Mouse (Mus musculus) lung, postnatal 36 days (tissue): ENCODE results near the gene Smg1.

ENCODE experiments used
- DNase-seq: peaks from one replicate; pipeline ENCODE4 v3.0.0; 2022; ENCODE audit warnings: mixed read lengths

The Smg1 gene

DNA sequence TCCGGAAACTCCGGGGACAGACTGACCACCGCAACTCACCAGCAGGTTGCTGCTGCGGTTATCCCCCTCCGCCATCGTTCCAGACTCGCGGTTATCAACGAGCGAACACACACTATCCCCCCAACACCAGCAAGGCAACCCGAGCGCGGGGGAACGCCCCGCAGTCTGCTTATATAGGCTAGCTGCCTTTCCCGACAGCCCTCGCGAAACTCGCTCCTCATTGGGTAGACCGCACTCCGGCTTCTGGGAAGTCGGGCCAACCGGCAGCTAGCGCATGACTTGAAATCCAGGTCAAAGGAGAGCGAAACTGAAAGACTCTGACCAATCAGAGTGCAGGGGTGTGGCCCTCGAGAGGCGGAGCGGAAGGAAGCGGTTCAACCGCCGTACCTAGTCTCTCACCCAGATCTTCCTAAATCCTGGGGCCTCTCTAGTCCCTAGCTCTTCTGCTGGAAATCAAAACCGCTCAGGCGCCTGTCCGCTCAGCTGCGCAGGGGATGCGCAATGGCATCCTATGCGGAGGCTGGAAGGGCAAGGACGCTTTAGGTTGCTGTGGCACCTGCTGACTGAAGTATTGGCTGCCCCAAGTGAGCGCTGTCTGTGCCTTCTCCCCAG is 113.9 kb downstream of the Smg1 start, which contains the start of gene Arl6ip1:
Arl6ip1 (minus strand) TSS at position 233 of the 612 bp plus-strand sequence.
- DNase-seq, result peak; percentile 98

DNA sequence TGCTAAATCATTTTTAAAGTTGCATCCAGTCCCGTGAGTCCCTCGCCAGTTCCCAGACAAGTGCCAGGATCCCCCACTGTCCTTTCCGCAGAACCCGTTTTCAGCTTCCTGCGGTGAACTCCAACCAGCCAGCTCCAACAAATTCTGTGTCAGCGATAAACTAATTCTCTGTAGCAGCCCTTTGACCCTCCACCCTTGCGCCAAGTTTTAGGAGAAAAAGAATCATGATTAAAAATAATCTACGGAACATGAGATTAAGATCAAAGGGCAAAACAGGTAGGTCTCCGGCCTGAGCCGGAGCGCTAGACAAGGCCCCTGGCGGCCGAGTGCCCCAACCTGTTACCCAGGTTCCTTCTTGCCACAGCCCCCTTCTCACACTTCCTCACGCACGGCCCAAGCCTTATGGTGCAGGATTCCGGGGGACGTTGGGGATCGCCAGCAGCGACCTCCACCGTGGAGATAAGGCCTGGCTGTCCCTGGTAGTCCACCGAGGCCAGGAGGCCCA is 114.5 kb downstream of the Smg1 start:
- no peak for DNase-seq

DNA sequence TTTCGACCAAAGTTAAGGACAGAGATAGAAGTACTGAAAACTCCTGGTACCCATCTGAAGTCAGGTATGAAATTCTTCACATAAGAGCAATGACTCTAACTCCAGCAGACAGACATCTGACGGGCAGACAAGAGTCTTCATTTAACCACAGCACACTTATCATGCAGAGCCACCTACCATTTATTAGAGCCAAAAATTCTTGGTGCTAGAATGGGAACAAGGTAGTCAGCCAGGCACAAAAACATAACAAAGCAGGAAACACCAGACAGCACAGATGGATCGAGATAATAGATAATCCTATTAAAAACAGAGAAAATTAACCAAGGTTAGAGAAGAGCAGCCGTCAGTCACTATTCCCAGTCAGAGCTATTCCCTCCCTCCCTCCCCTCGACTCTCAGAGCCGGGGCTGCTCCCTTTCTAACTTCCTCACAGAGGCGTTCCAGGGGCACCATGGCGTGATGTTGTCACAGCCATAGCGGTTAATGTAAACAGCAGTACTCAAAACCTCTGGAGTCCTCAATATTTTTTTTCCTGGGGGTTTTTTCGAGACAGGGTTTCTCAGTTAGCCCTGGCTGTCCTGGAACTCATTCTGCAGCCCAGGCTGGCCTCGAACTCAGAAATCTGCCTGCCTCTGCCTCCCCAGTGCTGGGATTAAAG is 117.1 kb downstream of the Smg1 start:
- DNase-seq, result no peak

DNA sequence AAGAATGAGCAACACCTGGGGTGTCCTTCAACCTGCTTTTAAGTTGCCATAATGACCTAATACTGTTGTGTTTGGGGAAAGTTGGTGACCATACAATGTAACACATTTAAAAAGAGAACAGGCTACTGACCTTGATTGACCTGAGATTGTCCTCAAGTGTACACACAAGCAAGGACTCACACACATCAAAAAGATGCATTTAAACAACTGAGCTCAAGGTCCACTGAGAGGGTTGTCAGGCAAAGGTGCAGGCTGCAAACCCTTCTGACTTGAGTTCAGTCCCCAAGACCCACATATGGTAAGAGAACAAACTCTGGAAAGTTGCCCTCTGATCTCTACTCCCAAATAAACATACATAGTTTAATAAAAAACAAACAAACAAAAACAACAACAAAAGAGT is 117.7 kb downstream of the Smg1 start:
- no peak for DNase-seq

DNA sequence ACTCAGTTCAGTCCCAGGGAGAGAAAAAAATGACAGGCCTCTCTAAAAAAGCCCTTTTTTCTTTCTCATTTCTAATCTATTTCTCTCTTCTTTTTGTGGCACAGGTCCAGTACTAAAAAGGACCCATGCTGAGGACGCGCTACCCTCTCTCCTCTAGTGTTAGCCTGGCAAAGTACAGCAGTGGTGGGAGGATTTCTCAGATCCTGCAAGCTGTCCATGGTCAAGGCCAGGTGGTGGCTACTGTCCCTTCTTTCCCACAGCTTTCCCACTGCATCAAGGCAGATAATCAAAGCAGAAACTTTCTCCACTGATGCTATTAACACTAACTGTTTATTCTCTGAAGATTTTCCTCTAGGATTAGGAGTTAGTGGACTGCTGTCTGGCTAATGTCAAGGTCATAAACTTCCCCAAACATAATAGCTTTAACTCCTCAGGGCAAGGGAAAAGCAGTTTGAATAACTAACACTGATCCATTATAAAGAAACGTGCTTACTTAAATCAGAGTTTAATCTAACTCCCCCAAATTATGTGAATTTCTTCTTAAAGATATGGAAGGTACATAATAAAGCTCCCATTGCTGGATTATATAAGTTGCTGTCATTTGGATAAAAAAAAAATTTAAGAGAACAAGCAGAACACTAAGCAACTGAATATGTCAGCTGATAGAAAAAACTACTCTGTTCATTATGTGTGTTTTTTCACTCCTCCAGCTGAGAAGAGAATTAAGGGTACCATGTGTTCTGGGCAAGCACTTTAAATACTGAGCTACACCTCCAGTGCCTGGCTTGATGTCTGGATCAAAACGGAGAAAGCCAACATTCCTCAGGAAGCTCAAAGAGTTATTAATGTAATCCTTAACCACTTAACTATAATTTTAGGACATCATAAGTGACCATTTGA is 119.7 kb downstream of the Smg1 start:
- DNase-seq, result no peak

DNA sequence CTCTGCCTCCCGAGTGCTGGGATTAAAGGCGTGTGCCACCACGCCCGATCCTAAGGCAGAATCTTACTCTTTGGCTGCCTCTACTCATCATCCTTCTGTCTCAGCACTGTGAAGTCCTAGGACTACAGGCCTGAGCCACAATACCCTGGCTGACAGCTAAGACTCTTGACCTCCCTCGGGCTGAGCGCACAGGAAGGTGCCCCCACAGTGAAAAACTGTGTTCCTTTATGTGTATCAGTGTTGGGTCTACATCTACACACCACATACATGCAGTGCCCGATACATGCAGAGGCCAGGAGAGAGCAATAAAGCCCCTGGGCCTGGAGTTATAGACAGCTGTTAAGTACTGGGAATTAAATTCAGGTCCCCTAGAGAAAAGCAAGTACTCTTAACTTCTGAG is 121.2 kb downstream of the Smg1 start:
- DNase-seq, result no peak

DNA sequence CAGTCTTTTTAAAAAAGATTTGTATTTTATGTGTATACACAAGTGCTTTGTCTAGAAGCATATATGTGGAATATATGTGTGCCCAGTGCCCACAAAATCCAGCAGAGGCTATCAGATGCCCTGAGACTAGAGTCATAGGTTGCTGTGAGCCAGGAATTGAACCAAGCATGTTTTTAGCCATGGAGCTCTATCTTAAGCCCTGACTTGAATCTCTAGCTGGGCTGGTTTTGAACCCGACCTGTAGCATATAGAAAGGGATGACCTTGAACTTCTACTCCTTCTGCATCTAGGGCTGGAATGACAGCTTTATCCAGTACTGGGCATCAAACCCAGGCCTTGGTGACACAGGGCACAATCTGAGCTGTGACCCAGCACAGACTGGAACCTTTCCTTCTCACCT is 122.8 kb downstream of the Smg1 start:
- no peak for DNase-seq

DNA sequence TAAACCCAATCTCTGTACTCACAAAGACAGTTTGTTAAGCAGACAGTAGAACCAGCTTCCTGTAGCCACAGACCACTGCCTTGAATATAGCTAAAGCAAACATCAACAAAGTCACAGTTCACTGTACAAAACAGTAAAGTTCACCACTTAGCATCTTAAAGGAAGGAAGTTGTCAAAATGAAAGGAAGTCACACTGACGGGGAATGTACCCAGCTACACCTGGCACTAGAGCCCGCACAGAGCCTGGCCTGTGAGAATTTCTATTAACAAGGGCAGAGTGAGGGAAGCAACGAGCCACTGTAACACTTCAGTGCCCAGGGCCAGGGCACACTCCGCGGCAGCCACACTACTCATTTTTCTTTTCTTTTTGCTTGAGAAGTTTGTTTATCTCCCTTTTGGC is 123.5 kb downstream of the Smg1 start:
- DNase-seq, result peak; percentile 43

DNA sequence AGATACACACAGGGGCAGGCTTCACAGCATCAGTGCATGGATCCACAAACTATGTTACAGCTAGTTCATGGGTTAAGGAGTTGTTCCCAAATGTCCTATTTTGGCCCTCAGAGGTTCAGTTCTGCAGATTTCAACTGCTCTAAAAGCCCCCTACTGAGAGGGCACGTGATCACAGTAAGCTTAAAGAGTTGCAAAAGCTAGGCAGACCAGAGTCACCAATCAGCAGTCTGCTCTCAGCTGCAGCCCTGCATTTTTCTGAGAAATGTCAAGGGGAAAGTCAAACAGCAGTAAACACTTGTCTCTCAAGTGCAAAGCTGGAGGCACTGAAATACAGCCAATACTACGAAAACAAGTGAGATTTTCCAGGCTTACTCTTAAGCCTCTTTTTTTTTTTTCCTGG is 124.3 kb downstream of the Smg1 start:
- peak; percentile 80 for DNase-seq

DNA sequence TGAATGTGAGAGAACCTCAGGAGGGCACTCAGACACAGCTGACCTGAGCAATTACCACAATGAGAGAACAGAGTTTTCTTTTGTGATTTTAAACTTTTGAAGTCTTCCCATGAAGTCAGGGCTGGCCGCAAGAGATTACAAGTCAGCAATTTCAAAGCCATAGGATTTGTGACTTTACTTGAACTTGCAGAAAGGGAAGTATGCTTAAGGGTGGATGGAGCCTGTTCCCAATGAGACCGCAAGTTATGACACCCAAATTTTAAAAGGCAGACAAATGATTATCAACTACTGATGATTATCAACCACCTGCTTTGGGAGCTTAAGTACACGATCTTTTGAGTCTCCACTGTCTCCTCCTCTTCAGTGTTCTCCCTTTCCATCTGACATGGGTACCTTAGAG is 125.0 kb downstream of the Smg1 start:
- no peak for DNase-seq

DNA sequence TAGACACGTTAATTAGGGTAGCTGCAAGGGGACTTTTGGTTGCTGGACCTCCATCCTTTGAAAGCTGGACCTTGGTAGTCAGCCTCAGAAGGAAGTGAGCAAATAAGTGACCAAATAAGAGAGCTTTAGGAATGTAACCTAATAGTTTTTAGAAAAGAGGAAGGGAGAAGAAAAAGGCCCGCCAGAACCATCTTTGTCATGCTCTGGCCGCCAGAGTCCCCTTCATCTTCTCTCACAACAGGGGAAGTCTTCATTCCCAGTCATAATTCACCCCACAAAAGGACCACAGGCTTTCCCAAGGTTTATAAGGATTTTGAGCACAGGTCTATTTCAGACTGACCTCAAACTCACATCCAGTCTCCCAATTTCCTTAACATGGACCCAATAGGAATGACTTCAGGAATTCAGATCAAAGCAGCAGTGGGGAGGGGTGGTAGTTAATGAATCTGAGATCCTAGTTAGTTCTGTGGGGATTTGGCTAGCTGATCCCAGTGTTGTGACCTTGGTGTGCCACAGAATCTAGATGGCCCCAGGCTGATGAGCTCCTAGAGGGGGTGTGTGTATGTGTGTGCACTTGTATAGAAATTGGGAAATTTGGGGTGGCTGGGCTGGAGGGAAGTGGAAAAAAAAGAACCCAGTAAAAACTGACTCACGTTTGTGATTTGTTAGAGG is 125.8 kb downstream of the Smg1 start:
- no peak for DNase-seq

DNA sequence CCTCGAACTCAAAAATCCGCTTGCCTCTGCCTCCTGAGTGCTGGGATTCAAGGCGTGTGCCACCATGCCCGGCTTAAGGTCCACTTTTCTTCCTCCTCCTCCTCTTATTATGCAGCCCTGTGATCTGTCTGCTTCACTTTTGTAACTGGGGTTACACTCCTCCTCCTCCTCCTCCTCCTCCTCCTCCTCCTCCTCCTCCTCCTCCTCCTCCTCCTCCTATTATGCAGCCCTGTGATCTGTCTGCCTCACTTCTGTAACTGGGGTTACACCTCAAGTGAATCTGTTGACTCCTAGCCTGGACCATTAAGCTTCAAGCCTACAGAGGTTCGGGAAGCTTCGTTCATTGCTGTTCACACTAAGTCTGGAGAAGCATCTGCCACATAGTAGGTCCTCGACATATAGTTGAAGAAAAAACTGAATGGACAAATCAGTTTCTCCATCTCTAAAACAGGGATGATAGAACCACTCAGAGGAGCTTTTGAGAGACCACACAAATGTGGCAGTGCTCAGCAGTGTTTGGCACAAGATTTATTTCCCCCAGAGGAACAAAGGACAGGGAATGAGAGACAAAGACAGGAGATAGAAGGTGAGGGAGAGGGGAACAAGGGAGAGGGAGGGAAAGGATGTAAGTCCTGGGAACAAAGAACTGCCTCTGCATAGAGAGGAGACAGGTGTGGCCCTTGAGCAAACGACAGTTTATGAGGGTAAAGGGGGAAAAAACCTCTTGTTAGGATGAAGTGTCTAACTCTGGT is 126.5 kb downstream of the Smg1 start:
- no peak for DNase-seq

DNA sequence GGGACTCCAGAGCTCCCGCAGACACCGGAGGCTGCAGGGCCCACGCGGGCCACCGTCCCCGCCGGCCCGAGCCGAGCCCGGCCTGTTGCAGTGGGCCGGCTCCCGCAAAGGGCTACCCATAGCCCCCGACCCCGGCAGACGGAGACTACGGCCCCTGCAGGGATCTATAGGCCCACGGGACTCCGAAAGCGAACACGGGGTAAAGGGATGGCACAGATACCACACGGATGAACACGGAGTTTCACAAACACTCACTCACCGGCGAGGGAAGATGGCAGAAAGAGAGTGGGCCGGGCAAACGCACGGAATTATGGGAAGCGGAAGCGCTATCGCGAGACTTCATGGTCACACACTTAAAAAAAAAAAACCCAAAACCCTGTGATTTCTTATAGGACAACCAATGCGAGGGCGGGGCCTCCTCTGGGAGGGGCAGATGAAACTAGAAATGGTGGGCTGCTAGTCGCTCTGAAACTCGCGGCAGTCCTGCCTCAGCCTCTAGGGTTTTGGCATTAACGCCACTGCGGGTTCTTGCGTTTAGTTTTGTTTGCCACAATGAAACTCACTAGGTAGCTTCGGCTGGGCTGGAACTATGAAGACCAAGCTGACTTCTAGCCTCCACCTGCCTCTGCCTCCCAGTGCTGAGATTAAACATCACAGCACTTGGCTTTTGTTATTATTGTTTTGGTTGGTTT is 127.4 kb downstream of the Smg1 start, which contains the start of gene Rps15a:
Rps15a (minus strand) TSS at position 312 of the 692 bp plus-strand sequence.
- peak; percentile 98 for DNase-seq

DNA sequence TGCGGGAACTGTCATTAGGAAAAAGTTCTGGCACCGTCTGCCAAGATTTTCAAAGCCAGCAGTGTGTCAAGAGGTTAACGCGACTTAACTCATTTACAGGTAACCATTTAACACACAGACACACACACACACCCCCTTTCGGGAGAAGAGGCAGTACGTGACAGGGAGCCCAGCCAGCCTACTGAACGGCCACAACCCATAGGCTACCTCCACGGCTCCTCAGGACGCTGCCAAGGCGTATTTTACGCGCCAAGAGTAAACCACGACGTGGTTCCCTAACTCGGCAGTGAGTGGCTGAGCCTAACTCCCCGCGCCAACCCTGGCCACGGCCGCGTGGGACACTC is 128.0 kb downstream of the Smg1 start:
- no peak for DNase-seq

DNA sequence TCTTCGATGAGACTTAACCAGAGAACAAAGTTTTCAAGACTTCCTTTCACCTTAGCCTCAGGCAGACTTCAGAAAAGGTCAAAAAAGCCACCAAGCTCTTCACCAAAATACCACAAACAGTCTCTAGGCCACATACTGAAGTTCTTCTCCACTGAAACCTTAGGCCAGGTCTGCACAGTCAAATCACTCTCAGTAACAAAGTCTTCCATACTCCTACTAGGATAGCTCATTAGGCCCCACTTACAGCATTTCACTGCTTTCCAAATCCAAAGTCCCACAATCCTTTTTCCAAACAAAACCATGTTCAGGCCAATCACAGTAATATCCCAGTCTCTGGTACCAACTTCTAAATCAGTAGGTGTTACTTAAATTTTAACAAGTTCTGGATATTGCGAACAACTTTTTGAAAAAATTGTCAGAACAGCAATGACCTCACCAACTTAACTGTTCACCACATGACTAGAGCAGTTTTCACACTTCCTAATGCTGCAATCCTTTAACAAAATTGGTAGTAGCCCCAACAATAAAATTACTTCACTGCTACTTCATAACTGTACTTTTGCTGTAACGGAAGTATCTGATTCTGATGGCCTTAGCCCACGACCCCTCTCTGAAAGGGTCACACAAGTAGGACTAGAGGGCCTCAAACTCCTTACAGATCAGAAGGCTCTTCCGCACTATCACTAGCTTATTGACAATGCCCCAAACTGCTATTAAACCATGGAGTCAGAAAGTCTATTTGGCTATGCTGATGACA is 129.8 kb downstream of the Smg1 start:
- no peak for DNase-seq

DNA sequence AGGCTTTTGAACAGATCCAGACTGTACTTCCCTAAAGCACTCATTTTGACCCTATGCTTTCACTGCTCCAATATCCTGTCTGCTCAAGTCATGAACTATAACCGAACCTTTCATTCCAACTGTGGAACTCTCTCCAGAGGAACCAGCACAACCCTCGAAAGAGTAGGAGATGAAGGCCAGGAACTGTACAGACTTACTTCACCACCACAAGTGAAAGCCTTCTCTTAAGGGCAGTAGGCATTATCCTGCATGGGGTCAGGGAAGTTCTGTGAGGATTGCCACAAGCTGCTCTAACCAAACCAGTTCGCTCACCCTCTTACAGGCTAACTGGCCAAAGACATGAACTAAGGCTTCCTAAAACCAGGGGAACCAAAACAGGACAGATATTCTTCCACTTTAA is 132.3 kb downstream of the Smg1 start:
- no peak for DNase-seq

DNA sequence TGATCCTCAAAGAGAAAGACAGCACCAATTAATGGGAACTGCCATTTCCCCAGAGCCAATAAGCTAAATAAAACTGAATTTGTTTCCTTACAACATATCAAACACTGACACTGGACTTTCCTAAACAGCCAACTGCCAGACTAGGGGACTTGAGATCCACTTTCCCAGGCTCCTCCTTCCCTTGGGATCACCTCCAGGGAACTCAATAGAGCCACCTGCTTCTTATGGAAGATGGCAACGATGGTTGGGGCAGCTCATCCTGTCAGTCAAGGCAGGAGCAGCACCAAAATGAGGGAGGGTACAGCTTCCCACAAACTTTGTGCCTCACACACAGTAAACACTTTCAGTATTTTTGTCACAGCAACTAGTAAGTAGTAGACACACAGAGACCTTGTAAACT is 135.8 kb downstream of the Smg1 start:
- no peak for DNase-seq

DNA sequence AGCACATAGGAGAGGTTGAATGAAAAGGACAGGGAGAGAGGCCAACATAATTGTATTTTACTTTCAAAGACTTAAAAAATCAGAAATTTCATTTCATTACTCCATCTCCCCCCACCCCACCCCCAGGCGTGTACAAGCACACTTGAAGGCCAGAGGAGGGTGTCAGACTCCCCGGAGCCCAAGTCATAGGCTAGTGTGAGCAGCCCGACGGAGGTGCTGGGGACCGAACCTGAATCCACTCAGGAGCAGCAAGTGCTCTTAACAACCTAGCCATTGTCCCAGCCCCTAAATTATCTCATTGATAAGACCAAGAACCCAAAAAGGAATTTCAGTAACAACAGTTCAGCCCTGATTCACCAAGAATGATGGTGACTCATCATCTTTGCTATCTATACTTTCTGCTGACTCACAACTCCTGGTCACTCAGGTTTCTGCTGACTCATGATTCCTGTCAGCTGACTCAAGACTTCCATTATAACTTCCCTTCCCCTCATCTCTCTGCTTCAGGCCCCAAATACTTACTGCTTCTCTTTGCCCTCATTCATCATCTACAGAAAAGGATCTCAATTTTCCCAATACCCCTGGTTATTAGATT is 138.9 kb downstream of the Smg1 start:
- DNase-seq, result no peak

DNA sequence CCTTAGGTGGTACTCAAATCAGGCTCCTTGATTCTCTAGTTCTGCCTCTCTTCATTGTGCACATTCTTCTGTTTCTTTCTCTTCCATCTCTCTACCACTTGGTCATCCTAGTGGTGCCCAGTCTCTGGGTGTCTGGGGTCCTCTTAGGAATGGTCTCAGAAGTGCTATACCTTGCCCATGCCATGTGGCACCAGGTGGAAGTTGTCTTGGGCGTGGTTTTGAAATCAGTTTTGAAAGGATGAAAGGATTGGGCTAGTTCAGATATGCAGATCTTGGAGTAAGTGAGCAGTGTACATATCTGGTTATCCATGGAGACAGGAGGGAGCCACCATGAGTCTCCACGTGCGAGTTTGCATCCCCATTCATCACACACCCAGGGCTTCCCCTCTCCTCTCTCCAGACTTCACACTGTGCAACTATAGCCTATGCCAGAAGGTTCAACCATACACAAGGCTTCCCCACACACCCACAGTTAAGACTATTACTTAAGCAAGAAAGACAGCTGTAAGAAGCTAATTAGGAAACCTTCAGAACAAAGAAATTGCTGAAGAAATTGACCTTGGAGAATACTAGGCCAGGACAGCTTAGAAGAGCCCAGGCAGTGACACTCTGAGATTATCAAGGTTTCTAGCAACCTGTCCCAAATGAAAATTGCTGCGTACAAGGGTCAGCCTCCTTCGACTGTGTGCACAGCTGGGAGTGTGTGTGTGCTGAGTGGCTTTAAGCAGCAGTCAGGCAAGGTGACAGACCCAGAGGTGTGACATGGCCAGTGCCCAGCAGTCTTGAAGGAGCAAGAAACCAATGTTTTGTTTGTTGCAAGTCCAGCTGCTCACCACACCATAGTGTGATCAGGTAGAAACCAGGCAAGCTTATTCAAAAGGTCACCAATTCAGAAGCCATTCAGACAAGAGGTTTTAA is 139.7 kb downstream of the Smg1 start:
- peak; percentile 31 for DNase-seq
